Mouse (Mus musculus) T-helper 17 cell (primary cell): Measurements from ENCODE around the gene Hivep3.

Experiments used
- in situ Hi-C, 2 experiments: fragments of 300-600 bp; cut with MboI, MseI; formaldehyde crosslinking; loops; 1 replicate in 1 of 2; 2 replicates in 1 of 2; pipeline ENCODE4 v1.15.1; 2025; ENCODE audit warnings: high pct_unique_total_duplicates in 2 of 2

The Hivep3 gene

DNA sequence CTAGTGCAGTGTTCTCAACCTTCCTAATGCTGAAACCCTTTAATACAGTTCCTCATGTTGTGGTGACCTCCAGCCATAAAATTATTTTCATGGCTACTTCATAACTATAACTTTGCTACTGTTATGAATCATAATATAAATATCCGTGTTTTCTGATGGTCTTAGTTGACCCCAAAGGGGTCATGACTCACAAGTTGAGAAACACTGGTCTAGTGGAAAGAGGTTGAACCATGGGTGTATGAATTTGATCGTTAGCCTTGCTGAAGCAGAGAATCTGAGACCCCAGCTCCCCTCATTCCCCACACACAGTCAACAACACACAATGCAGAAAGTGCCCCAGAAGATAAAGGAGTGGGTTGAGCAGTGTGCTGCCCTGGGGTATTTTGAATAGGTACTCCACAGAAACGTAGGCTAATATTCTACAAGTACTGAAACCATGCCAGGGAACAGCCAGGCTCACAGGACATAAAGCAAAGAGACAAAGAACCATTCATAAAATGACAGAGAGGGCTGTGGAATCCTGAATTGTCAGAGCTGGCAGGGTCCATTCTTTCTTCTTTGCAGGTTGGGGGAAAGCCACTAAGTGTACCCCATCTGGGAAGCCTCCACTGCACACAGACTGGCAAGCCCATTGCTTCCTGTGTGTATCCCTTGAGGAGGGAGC, 212.8 kb downstream of the Hivep3 start:
- in situ Hi-C loops = no loop called here

DNA sequence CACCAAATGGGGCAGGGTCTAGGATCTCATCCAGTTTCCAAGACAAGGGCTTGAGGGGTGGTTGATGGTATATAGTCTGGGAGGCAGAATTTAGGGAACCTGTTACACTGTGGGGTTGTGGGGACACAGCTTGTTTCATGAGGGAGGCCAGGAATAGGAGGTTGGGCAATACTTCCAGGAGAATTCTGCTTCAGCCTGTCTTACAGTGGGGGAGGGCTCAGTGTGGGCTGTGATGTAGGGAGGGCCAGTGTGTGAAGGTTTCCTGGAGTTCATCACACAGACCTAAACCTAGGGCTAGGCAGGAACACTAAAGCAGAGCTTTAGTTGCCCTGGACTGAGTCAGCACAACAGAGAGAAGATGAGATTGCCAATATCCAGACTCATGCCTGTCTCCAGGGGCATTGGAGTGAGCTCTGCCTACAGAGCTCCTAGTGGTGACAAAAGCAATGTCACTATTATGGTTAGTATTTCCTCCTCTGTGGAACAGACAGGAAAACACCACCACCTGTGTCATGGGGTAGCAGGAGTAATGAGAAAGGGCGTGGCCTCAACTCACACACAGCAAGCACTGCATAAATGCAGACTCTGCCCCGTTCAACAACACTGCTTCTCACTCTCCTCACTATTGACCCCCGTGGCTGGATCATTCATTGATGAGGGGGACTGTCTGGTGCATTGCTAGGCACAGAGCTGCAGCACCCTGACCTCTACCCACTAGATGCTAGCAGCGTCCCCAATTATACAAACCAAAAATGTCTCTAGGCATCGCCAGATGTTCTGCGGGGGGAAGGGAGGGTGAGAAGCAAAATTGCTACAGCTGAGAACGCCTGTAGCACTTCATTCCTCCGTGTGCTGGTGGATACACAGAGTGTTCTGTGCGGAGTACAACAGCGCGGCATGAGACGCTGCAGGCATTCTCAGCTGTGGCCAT, 213.9 kb downstream of the Hivep3 start:
- in situ Hi-C loops = no loop called here

DNA sequence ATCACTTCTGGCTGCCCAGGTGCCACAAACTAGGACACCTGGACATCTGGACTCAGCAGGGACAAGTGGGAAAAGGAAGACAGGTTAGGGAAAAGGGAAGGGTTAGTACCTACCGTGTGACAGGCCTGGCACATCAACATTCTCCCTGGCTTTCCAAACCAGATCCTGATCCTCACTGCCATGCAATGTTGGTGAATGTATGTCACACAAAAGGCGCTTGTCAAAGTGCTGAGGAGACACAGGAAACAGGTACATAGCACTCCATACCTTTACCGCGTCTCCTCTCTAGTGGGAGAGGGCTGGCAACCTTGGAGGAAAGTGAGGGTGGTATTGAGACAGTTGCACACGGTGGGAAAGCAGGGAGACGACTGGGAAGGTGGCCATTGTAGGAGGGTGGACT, 214.8 kb downstream of the Hivep3 start:
- in situ Hi-C loops = no loop called here

DNA sequence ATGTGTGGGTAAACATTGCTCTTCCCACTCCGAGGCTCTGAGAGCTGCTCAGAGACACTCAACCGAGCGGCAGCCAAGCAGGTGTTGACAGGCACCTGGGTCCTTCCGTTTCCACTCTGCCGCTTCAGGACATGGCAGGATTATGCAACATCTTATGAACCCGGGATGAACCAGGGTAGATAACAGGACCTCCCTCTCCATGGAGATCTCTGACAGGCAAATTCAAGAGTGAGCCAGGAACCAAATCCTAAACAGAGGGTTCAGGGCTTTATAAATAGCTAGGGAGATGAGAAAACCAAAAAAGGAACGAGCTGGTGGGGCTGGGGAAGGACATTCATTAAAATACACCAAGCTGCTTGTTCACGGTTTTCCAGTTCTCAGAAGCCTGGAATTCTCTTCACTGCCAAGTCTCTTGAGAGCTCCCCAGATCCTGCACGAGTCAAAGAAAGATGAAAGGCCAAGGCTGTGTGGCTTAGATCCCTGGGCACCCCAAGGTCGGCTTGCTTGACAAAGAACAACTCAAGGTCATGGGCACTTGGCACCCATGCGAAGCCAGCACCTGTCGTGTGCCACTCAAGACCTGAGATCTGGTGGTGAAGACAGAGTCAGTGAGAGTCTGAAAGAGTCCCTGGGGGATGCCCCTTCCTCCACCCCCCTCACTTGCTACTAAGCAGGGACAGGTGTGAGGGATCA, 215.5 kb downstream of the Hivep3 start:
- in situ Hi-C loops = no loop called here

DNA sequence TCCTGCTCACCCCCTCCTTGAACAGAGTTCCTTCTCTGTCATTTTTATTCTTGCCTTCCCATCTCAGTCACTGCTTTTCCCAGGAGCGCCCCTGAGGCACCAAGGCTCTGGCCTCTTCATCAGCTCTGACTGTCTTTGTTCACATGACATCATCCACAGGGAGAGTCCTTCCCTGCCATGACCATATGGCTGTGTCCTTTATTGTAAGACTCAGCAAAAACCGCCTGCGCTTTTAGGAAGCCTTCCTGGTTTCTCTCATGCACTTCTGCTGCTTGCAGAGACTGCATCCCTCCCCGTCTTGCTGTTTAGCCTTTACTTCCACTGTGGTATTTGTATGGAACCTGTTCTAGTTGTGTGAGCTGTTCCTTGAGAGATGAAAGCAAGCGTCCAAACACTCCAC, 216.6 kb downstream of the Hivep3 start:
- in situ Hi-C loops = loop anchor here in 1 of 2 experiments (25.0 kb wide), 1 partner anchor 1037 kb away; no protein-coding TSS in a partner anchor

DNA sequence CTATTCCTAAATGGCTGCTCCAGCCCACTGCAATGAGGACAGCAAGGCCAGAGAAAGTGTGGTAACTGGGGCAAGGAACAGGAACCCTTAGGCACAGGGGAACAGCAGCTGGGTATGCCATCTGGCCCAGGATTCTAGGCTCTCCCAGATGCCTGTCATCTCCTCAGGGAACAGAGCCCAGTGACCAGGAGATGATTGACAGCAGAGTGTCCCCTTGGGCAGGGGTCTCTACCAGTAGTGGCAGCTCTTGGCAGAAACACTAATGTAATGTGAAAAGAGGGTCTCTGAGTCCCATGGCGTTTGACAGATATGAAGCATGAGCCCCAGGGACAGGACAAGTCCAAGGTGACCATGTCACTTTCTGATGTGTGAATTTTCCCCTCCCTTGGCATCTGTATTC, 217.5 kb downstream of the Hivep3 start:
- in situ Hi-C loops = loop anchor here in 1 of 2 experiments (25.0 kb wide), 1 partner anchor 1036 kb away; no protein-coding TSS in a partner anchor

DNA sequence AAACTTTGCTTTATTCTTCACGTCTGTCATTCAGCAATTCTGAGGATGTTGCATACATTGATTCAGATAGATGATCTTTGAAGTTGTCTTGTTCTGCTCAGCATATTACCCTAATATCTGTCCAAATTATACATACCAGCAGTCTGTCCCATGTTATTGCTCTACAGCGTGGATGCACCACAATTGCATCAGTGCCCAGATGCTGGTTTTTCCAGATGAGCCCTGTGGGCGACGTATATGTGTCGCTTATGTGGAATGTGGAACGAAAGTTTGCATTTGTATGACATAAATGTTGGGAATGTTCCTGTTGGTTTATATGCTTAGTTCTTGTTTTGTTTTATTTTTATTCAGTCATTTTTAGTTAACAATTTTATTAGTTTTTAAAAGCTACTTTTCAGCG, 221.4 kb downstream of the Hivep3 start:
- in situ Hi-C loops = loop anchor here in 1 of 2 experiments (25.0 kb wide), 1 partner anchor 1032 kb away; no protein-coding TSS in a partner anchor

DNA sequence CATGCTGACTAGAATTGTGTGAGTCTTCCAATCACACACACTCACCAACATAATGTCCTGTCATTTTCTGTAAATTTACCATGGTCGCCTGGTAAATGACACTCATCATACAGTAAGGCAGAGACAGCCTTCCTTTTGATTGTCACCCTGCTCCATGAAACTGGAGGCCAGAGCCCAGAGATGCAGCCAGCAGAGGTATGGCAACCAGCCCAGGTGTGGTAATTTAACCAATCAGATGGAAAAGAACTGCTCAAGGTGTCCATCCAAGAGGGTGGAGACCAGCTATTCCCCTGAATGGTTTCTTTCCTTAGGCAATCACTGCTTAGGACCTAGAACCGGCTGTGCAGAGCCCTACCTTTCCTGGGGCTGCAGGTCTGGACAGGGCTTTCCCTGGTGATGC, 224.4 kb downstream of the Hivep3 start:
- in situ Hi-C loops = loop anchor here in 1 of 2 experiments (25.0 kb wide), 1 partner anchor 1029 kb away; no protein-coding TSS in a partner anchor

DNA sequence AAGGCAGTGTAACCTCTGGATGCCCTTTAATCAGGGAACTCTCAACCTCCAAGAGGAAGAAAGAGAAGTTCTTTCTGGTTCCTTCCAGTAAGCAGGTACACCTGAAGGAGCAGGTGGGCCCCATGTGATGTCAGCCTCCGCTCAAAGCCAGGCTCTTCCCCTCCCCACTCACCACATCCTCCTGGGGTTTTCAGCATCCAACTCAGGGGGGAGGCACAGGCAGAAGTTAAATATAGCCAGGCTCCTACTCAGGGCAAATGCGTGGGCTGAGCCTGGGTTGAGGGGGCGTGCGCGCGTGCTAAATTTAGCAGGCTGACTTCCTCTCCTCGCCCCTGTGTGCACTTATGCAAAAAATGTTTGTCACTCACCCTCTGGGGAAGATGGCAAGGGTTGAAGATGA, 225.7 kb downstream of the Hivep3 start:
- in situ Hi-C loops = loop anchor here in 1 of 2 experiments (25.0 kb wide), 1 partner anchor 1028 kb away; no protein-coding TSS in a partner anchor

DNA sequence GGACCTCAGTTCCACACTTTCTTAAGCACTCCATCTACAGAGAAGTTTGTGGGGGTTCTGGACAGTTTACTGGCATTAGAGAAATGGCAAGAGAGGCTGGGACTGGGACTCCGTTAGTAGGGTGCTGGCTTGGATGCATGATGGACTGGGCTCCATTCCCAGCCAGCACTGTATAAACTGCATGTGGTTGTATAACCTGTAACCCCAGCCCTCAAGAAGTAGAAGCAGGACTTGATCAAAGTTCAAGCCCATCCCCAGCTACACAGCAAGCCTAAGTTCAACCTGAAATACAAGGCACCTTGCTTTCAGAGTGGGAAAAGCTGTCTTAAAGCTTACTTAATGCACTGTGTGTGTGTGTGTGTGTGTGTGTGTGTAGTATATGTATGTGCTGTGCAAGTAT, 226.3 kb downstream of the Hivep3 start:
- in situ Hi-C loops = loop anchor here in 1 of 2 experiments (5.0 to 25.0 kb wide), 2 partner anchors 102 to 1027 kb away; partner anchors contain the start of gene AL607142.1

DNA sequence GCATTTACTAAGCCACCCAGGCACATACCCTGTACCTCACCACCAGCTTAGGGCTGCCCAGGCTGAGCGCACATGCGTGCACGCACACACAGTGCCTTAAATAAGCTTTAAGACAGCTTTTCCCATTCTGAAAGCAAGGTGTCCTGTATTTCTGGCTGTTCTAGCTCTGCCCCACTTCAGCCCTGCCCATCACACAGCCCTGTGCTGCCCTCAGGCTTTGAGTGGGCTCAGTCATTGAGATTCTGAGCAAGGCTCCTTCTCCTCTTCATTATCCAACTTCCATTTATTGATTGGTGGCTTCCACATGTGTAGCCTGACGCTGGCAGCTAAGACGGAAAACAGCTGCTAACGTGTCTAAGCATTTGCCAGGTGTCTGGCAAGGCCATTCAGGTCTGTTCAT, 226.9 kb downstream of the Hivep3 start:
- in situ Hi-C loops = loop anchor here in 1 of 2 experiments (5.0 to 25.0 kb wide), 2 partner anchors 102 to 1027 kb away; partner anchors contain the start of gene AL607142.1

DNA sequence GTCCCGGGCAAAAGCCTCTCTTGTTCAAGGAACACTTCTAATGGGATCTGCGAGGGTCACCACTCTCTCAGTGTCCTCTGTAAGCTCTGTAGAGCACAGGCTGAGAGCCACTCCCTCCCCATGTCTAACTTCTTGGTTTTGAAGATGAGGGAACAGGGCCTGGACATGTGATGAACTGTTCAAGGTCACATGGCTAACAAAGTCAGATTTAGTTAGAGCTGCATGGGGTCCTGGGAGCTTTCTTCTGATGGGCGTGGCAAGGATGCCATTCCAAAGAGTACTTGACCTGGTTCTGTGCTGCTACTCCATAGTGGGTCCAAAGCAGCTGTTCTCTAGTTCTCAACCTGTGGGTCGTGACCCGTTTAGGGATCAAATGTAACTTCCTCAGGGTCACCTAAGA, 227.6 kb downstream of the Hivep3 start:
- in situ Hi-C loops = loop anchor here in 1 of 2 experiments (5.0 to 25.0 kb wide), 2 partner anchors 101 to 1026 kb away; partner anchors contain the start of gene AL607142.1

DNA sequence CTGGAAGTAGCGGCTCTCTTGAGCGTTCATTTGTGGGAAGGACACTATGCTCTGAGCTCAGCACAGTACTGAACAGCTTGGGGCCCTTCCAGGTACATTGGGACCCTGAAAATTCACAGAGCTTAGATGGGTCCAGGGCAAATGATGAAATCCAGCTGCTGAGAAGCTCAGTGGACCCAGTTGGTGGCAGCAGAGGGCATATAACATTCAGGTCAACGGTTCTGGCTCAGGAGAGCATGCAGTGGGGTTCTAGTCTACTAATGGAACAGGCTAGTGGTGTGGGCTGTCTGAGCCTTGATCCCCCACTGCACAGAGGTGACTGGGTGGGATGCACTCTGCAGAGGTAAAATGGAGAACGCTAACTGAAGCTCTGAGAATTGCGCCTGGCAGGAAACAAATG, 228.5 kb downstream of the Hivep3 start:
- in situ Hi-C loops = loop anchor here in 1 of 2 experiments (5.0 to 25.0 kb wide), 2 partner anchors 100 to 1025 kb away; partner anchors contain the start of gene AL607142.1

DNA sequence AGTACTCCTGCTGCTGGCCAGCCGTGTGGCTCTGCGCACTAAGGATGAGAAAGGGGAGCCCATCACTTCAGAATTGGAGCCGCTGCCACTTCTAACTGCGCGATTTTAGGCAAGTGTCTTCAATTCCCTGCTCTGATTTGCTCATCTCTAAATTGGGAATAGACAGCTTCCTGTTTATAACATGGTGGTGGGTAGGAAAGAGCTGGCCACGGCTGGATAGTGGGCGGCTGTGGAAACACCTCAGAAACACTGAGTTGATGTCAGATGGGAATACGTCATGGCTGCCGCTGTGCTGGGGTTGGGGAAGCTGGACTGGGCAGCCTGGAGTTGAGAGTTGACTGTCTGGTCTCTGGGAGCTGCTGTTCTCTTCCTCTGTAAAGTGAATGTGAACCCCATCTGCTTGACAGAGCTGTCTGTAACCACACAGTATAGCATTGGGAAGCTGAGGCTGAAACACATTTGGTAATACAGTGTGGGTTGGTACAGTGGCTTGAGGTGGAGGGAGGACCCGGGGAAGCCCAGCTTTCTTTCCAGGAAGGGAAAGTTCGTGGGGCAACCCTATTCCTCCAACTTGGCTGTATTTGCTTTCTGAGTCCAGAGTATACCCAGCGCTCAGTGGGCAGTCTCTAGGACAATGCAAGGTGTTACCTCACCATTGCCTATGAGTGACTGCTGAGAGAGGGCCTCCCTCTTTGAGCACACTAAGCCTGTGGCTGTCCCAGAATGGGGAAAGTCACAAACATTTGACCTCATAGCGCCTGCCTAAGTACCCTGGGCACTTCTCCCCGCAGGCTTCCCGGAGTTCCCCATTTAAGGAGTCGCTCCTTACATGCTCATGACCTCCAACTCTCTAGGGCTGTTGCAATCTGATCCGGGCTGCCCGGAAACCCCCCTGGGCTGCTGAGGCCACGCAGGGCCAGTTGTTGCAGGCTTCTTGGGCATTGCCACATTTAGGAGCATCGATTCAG, 232.8 kb downstream of the Hivep3 start:
- in situ Hi-C loops = loop anchor here in 1 of 2 experiments (25.0 kb wide), 1 partner anchor 1021 kb away; no protein-coding TSS in a partner anchor

DNA sequence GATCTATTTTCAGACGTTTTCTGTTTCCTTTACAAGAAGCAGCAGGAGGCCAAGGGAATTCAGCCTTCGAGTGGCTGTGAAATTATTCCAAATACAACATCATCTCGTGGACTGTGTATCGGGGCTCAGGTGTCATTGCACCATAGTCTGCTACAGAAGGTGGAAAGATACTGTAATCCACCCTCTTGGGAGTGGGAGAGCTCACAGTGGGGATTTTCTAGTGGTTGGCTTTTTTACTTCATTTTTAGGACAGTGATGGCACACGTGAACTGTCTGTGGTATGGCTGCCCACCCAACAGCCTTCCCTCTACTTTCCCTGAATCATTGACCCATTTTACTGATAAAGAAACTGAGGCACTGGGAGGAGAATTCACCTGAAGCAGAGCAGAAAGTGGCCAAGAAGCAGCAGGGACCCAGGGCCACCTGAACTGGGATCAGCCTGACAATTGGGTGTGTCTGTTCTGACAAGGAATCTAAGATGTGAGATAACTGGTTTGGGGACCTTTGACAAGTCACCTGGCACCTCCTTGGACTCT, 233.6 kb downstream of the Hivep3 start:
- in situ Hi-C loops = loop anchor here in 1 of 2 experiments (25.0 kb wide), 1 partner anchor 1020 kb away; no protein-coding TSS in a partner anchor

DNA sequence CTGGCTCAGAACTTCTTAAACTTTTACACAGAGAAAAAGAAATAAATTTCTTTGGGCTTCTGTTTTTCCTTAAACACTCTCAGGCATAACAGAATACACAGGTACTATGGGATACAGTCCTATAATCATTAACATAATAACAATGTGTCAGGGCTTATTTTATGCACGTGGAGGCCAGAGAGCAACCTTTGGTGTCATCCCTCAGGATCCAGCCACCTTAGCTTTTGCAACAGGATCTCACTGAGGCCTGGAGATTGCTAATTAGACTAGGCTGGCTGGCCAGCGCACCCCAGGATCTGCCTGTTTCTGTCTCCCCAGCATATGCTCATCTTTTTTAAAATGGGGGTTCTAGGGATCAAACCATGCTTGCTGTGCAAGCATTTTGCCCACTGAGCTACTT, 234.1 kb downstream of the Hivep3 start:
- in situ Hi-C loops = loop anchor here in 1 of 2 experiments (25.0 kb wide), 1 partner anchor 1020 kb away; no protein-coding TSS in a partner anchor

DNA sequence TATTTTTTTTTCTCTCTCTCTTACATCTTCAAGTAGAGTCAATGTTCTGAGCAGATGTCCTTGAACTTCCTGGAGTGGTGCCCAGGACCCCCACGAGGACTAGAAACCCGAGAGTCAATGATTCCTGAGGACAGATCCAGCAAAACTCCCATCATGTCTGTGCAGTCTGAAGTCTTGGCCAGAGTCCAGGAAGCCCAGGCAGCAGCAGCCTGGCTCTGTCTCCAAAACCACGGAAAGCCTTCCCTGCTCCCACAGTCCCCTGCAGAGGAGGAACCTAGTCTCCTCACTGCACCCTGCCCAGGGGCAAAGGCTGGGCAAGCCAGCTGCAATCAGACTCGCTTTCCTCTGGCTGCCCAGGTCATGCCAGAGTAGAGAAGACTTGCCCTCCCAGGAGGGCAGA, 234.5 kb downstream of the Hivep3 start:
- in situ Hi-C loops = loop anchor here in 1 of 2 experiments (25.0 kb wide), 1 partner anchor 1019 kb away; no protein-coding TSS in a partner anchor

DNA sequence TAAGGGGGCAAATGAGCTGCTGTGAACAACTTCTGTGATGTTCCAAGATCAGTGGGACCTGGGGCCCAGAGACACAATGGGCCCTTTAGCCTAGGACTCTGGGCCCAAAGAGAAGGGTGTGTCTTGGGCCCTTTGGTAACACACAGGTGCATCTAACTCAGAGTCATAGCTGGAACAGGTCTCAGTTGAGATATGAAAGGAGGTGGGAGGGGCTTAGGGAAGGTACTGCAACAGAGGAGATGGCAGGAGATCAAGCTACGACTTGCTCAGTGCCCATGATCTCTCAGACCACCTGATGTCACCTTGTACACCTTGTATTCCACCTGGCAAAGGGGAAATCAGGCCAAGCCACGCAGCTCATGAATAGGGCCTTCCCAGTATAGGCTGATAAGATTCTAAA, 235.3 kb downstream of the Hivep3 start:
- in situ Hi-C loops = loop anchor here in 1 of 2 experiments (25.0 kb wide), 1 partner anchor 1018 kb away; no protein-coding TSS in a partner anchor

DNA sequence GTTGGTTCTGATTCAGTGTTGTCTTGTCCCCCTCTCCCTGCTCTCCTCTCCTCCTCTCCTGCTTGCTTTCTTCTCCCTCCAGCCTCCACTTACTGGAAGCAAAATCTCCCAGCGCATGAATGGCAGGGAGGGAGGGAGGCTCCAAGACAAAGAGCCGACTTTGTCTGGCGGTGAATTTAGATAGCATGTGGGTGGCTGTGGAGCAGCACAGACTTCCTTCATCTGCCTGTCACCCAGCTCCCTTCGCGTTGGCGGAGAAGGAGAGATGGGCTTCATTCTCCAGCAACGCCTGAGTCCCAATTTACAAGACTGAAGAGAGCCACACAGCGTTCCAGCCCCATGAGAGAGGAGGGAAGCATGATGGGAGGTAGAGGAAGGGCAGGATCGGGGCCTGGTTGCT, 236.6 kb downstream of the Hivep3 start:
- in situ Hi-C loops = loop anchor here in 1 of 2 experiments (25.0 kb wide), 1 partner anchor 1017 kb away; no protein-coding TSS in a partner anchor
